Mouse (Mus musculus) hindbrain, embryonic 11.5 days (tissue): ENCODE measurements around the gene Padi1. TPM values are rescaled to one million over a fixed set of nuclear protein-coding genes. Genes with fewer than 3 reads are reported as not detected.

Source experiments
- ATAC-seq: fragments of 200-750 bp; cut with Nextera tagmentation; 2 replicates; pipeline ENCODE4 v1.8.0; 2017; ENCODE audit warnings: mild to moderate bottlenecking, moderate TSS enrichment, moderate library complexity; ENCODE audit not compliant: low FRiP score
- DNase-seq: peaks from one replicate; pipeline ENCODE4 v3.0.0-alpha.2; 2015; ENCODE audit warnings: low spot score
- H3K27ac ChIP-seq: fragments of 300-500 bp; sonication (generic); 2 replicates; pipeline ENCODE4 v1.5.1; 2014; ENCODE audit warnings: mild to moderate bottlenecking, low read depth, low read length
- H3K27me3 ChIP-seq: fragments of 300-500 bp; sonication (generic); 2 replicates; pipeline ENCODE4 v1.6.1; 2014; ENCODE audit warnings: mild to moderate bottlenecking, low read length, moderate library complexity, mixed read lengths; ENCODE audit not compliant: control insufficient read depth, insufficient read depth
- H3K36me3 ChIP-seq: fragments of 300-500 bp; sonication (generic); 2 replicates; pipeline ENCODE4 v1.6.1; 2014; ENCODE audit warnings: mild to moderate bottlenecking, low read length, moderate library complexity, mixed read lengths; ENCODE audit not compliant: control insufficient read depth, insufficient read depth
- H3K4me1 ChIP-seq: fragments of 300-500 bp; sonication (generic); replicated peaks from 2 replicates; pipeline ENCODE4 v1.6.1; 2014; ENCODE audit warnings: low read length, mixed read lengths; ENCODE audit not compliant: control insufficient read depth, insufficient read depth
- H3K4me2 ChIP-seq: fragments of 300-500 bp; sonication (generic); replicated peaks from 2 replicates; pipeline ENCODE4 v1.6.1; 2014; ENCODE audit warnings: mild to moderate bottlenecking, low read depth, low read length
- H3K4me3 ChIP-seq: fragments of 300-500 bp; sonication (generic); 2 replicates; pipeline ENCODE4 v1.5.1; 2014; ENCODE audit warnings: low read depth, low read length
- H3K9ac ChIP-seq: fragments of 300-500 bp; sonication (generic); 2 replicates; pipeline ENCODE4 v1.6.1; 2014; ENCODE audit warnings: low read depth, low read length
- H3K9me3 ChIP-seq: fragments of 300-500 bp; sonication (generic); 2 replicates; pipeline ENCODE4 v1.6.1; 2016; ENCODE audit warnings: low read length; ENCODE audit not compliant: control insufficient read depth
- WGBS: fragments of 180-500 bp; shearing (Covaris S2); extraction: QIAGEN DNeasy Blood & Tissue Kit; methylation state at CpG from one replicate; pipeline ENCODE4 v1.1.7; 2014; 5-methylcytosine and 5-hydroxymethylcytosine counted together
- polyA plus RNA-seq: library from polyadenylated mRNA; unstranded; fragments of >200 nt; fragmentation: Nextera tagmentation; extraction: Ambion mirVana; gene quantifications from 2 replicates; pipeline ENCODE4 v1.2.1, GENCODE M21; 2014

Gene Padi1
- polyA plus RNA-seq, 1 experiment from 2014 or later, result 0.05 TPM

- no peaks in the 10 kb centered on the region for H3K9me3 ChIP-seq
- no peak overlapping the region for H3K27ac ChIP-seq
- no peaks in the 10 kb centered on the region for H3K36me3 ChIP-seq
- 83% methylated on average over 4 of the region's 4 CpGs for WGBS
- H3K9ac ChIP-seq, result no peak overlapping the region
- no peaks in the 10 kb centered on the region for H3K27me3 ChIP-seq
- ATAC-seq, result no peak
- no peaks in the 10 kb centered on the region for H3K4me1 ChIP-seq
- DNase-seq, result no peak
- H3K4me2 ChIP-seq, result no peak overlapping the region
- no peak overlapping the region for H3K4me3 ChIP-seq
Observed at GRCm38 (mm10) chr4:140879739-140880138, 34.2 kb upstream of the Padi1 start.

- Histone ChIP-seq H3K4me1 (no peaks in the 10 kb centered on the region), H3K27me3 (no peaks in the 10 kb centered on the region), H3K36me3 (no peaks in the 10 kb centered on the region), H3K4me2 (no peak overlapping the region), H3K9ac (no peak overlapping the region), H3K27ac (no peak overlapping the region), H3K9me3 (no peaks in the 10 kb centered on the region), H3K4me3 (no peak overlapping the region)
- no peak for ATAC-seq
- WGBS, result 84% methylated on average over 6 of the region's 6 CpGs
- DNase-seq, result no peak
Observed at GRCm38 (mm10) chr4:140879116-140879515, 33.5 kb upstream of the Padi1 start.

GRCm38 (mm10) chr4:140878655-140879054 is 33.1 kb upstream of the Padi1 start:
- H3K9me3 ChIP-seq, result no peaks in the 10 kb centered on the region
- no peaks in the 10 kb centered on the region for H3K27me3 ChIP-seq
- H3K4me3 ChIP-seq, result no peak overlapping the region
- 90% methylated on average over 9 of the region's 9 CpGs for WGBS
- no peak for ATAC-seq
- no peak overlapping the region for H3K9ac ChIP-seq
- no peaks in the 10 kb centered on the region for H3K4me1 ChIP-seq
- H3K27ac ChIP-seq, result no peak overlapping the region
- H3K4me2 ChIP-seq, result no peak overlapping the region
- no peaks in the 10 kb centered on the region for H3K36me3 ChIP-seq
- no peak for DNase-seq

- no peak overlapping the region for H3K4me3 ChIP-seq
- no peaks in the 10 kb centered on the region for H3K4me1 ChIP-seq
- ATAC-seq, result no peak
- H3K9me3 ChIP-seq, result no peaks in the 10 kb centered on the region
- H3K9ac ChIP-seq, result no peak overlapping the region
- no peaks in the 10 kb centered on the region for H3K27me3 ChIP-seq
- no peaks in the 10 kb centered on the region for H3K36me3 ChIP-seq
- no peak overlapping the region for H3K27ac ChIP-seq
- no peak for DNase-seq
- no peak overlapping the region for H3K4me2 ChIP-seq
- 72% methylated on average over 9 of the region's 9 CpGs for WGBS
Observed at GRCm38 (mm10) chr4:140877441-140877840, 31.9 kb upstream of the Padi1 start.

- H3K36me3 ChIP-seq, result no peaks in the 10 kb centered on the region
- H3K9ac ChIP-seq, result no peak overlapping the region
- H3K27ac ChIP-seq, result no peak overlapping the region
- H3K4me3 ChIP-seq, result no peak overlapping the region
- H3K9me3 ChIP-seq, result no peaks in the 10 kb centered on the region
- no peak overlapping the region for H3K4me2 ChIP-seq
- ATAC-seq, result no peak
- WGBS, result 71% methylated on average over 6 of the region's 6 CpGs
- no peak for DNase-seq
- no peaks in the 10 kb centered on the region for H3K4me1 ChIP-seq
- no peaks in the 10 kb centered on the region for H3K27me3 ChIP-seq
Observed at GRCm38 (mm10) chr4:140876681-140877080, 31.1 kb upstream of the Padi1 start.

GRCm38 (mm10) chr4:140876161-140876560 is 30.6 kb upstream of the Padi1 start:
- 93% methylated on average over 8 of the region's 8 CpGs for WGBS
- Histone ChIP-seq H3K4me2 (no peak overlapping the region), H3K4me3 (no peak overlapping the region), H3K36me3 (no peaks in the 10 kb centered on the region), H3K27me3 (no peaks in the 10 kb centered on the region), H3K4me1 (no peaks in the 10 kb centered on the region), H3K27ac (no peak overlapping the region), H3K9me3 (no peaks in the 10 kb centered on the region), H3K9ac (no peak overlapping the region)
- ATAC-seq, result no peak
- no peak for DNase-seq

GRCm38 (mm10) chr4:140873011-140873410 is 27.4 kb upstream of the Padi1 start:
- no peaks in the 10 kb centered on the region for H3K36me3 ChIP-seq
- 64% methylated on average over 11 of the region's 11 CpGs for WGBS
- no peak overlapping the region for H3K9ac ChIP-seq
- H3K9me3 ChIP-seq, result no peaks in the 10 kb centered on the region
- ATAC-seq (no peak), DNase-seq (no peak)
- 0 out of 2 replicates have a peak, but pooled peaks cover 4% of the 10 kb centered on the region for H3K4me1 ChIP-seq
- no peak overlapping the region for H3K4me3 ChIP-seq
- no peak overlapping the region for H3K4me2 ChIP-seq
- no peaks in the 10 kb centered on the region for H3K27me3 ChIP-seq
- H3K27ac ChIP-seq, result no peak overlapping the region

- Histone ChIP-seq H3K9me3 (no peaks in the 10 kb centered on the region), H3K4me2 (no peak overlapping the region), H3K4me1 (0 out of 2 replicates have a peak, but pooled peaks cover 4% of the 10 kb centered on the region), H3K9ac (no peak overlapping the region), H3K27me3 (no peaks in the 10 kb centered on the region), H3K27ac (no peak overlapping the region), H3K4me3 (no peak overlapping the region), H3K36me3 (no peaks in the 10 kb centered on the region)
- WGBS, result 80% methylated on average over 5 of the region's 5 CpGs
- no peak for DNase-seq
- ATAC-seq, result no peak
Observed at GRCm38 (mm10) chr4:140872686-140872992, 27.1 kb upstream of the Padi1 start.

GRCm38 (mm10) chr4:140871851-140872685 is 26.5 kb upstream of the Padi1 start:
- ATAC-seq (no peak), DNase-seq (no peak)
- H3K27ac ChIP-seq, result no peak overlapping the region
- 0 out of 2 replicates have a peak, but pooled peaks cover 4% of the 10 kb centered on the region for H3K4me1 ChIP-seq
- no peak overlapping the region for H3K9ac ChIP-seq
- H3K9me3 ChIP-seq, result no peaks in the 10 kb centered on the region
- no peaks in the 10 kb centered on the region for H3K27me3 ChIP-seq
- no peak overlapping the region for H3K4me2 ChIP-seq
- H3K4me3 ChIP-seq, result no peak overlapping the region
- 83% methylated on average over 8 of the region's 8 CpGs for WGBS
- H3K36me3 ChIP-seq, result no peaks in the 10 kb centered on the region
